Mouse (Mus musculus) hindbrain, embryonic 15.5 days (tissue): ENCODE data around the gene Ell3. TPM values are rescaled to one million over a fixed set of nuclear protein-coding genes. Genes with fewer than 3 reads are reported as not detected.

Experiments
- ATAC-seq: fragments of 200-750 bp; cut with Nextera tagmentation; 2 replicates; pipeline ENCODE4 v1.8.0; 2017; ENCODE audit warnings: low read depth, moderate number of reproducible peaks, moderate TSS enrichment; ENCODE audit not compliant: low FRiP score
- H3K27ac ChIP-seq: fragments of 300-500 bp; sonication (generic); replicated peaks from 2 replicates; pipeline ENCODE4 v1.5.1; 2015; ENCODE audit warnings: mild to moderate bottlenecking, inconsistent platforms
- H3K27me3 ChIP-seq: fragments of 300-500 bp; sonication (generic); 2 replicates; pipeline ENCODE4 v1.6.1; 2015; ENCODE audit warnings: control low read depth, inconsistent platforms
- H3K36me3 ChIP-seq: fragments of 300-500 bp; sonication (generic); 2 replicates; pipeline ENCODE4 v1.6.1; 2015; ENCODE audit warnings: control low read depth, inconsistent platforms
- H3K4me1 ChIP-seq: fragments of 300-500 bp; sonication (generic); replicated peaks from 2 replicates; pipeline ENCODE4 v1.6.1; 2015; ENCODE audit warnings: control low read depth, inconsistent platforms
- H3K4me2 ChIP-seq: fragments of 300-500 bp; sonication (generic); 2 replicates; pipeline ENCODE4 v1.6.1; 2015; ENCODE audit warnings: moderate library complexity, mild to moderate bottlenecking, inconsistent platforms
- H3K4me3 ChIP-seq: fragments of 300-500 bp; sonication (generic); 2 replicates; pipeline ENCODE4 v1.5.1; 2015; ENCODE audit warnings: mild to moderate bottlenecking, inconsistent platforms
- H3K9ac ChIP-seq: fragments of 300-500 bp; sonication (generic); 2 replicates; pipeline ENCODE4 v1.6.1; 2015; ENCODE audit warnings: inconsistent platforms
- H3K9me3 ChIP-seq: fragments of 300-500 bp; sonication (generic); 2 replicates; pipeline ENCODE4 v1.6.1; 2016; ENCODE audit warnings: control low read depth, inconsistent platforms
- WGBS: fragments of 180-500 bp; shearing (Covaris S2); methylation state at CpG from one replicate; pipeline ENCODE4 v1.1.7; 2015; 5-methylcytosine and 5-hydroxymethylcytosine counted together
- microRNA-seq: library from miRNA; unstranded; fragments of <30 nt; microRNA quantifications from one replicate; pipeline ENCODE4, GENCODE M21; 2016
- polyA plus RNA-seq: library from polyadenylated mRNA; unstranded; fragments of >200 nt; fragmentation: Nextera tagmentation; extraction: Ambion mirVana; gene quantifications from 2 replicates; pipeline ENCODE4 v1.2.1, GENCODE M21; 2015

The Ell3 gene
- polyA plus RNA-seq, 1 experiment from 2014 or later: 2.2 TPM

DNA sequence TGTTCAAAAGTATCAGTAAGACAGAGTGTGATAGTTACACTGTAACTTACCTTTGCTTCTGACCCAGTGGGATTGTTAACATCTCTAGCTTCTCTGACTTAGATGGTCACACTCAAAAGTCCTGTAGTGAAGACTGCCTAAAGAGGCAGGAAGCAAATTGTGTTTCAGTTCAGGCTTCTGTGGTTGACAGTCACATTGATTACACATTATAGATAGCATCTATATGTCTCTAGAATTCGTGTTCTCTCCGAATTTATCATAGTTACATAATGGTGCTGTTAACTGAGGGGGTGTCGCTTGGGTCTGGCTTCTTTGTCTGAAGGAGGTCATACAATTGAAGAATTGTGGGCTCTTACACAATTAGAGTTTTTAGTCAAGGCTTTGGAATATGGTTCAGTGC is 29.0 kb downstream of the Ell3 start:
- peak overlapping the region; percentile 70 for H3K4me2 ChIP-seq
- H3K27ac ChIP-seq: no peak overlapping the region
- H3K9ac ChIP-seq: peak overlapping the region; percentile 96
- WGBS: 39% methylated on average over 3 of the region's 3 CpGs
- peaks cover 25% of the 10 kb centered on the region; the same call in 1 of the 2 replicates for H3K36me3 ChIP-seq
- H3K4me1 ChIP-seq: peaks cover 51% of the 10 kb centered on the region
- peak overlapping the region; percentile 96 for H3K4me3 ChIP-seq
- H3K9me3 ChIP-seq: no peaks in the 10 kb centered on the region
- no peak for ATAC-seq
- H3K27me3 ChIP-seq: no peaks in the 10 kb centered on the region

DNA sequence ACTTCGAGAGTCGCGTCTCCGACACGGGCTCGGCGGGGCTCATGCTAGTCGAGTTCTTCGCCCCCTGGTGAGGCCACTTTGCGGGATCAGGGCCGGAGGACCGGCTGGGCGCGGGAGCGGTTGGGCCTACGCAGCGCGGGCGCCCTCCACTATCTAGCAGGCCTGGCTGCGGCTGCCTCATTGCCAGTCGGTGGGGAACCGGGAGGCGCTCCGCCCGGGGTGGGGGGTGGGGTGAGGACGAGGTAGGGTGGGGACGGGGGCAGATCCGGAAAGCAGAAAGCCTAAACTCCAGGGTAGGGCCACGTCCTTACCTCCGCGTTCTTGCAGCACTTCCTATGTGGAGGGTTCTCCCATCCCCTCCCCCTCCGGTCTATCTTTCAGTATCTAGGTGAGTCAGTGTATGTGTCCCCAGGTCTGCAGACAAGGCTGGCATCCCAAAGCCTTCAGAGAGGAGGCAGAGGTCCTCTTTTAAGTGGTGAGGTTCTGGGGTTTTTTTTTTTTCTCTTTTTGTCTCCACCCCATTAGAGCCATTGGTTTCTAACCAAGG is 29.9 kb downstream of the Ell3 start:
- WGBS: under 1% methylated on average over 32 of the region's 32 CpGs
- no peaks in the 10 kb centered on the region for H3K27me3 ChIP-seq
- H3K36me3 ChIP-seq: peaks cover 20% of the 10 kb centered on the region; the same call in 1 of the 2 replicates
- peak overlapping the region; percentile 70 for H3K4me2 ChIP-seq
- peak overlapping the region; percentile 96 for H3K4me3 ChIP-seq
- peak overlapping the region; percentile 96 for H3K9ac ChIP-seq
- H3K9me3 ChIP-seq: no peaks in the 10 kb centered on the region
- peak overlapping the region; percentile 97 for H3K27ac ChIP-seq
- H3K4me1 ChIP-seq: peaks cover 51% of the 10 kb centered on the region
- ATAC-seq: peak; percentile 40

DNA sequence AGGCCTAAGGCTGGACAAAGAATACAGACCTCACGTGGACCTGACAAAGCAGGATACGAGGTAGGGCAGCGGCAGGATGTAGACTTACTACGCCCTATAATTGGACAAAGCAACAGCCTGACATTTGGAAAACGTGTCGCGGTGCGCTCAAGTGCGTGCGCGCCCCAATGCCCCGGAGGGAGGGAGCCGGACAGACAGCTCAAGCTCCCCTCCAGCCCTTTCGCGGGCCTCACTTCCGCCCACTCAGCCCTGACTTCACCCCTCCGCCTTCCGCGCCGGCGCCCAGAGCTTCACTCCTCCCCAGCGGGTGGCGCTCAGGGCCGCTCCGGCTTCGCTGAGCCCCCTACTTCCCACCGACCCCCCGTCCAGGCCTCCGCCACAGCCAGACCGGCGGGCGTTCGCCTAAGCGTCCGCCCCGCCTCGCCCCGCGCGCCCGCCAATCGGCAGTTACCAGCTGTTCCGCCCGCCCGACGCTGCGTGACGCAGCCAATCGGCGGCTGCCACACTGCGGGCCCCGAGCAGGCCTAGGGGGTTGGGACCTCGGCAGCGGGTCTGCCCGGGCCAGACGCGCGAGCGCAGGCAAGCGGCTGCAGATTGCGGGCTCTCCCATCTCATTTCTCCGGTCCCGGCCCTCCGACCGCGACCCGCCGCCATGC is 30.6 kb downstream of the Ell3 start, which contains the start of the genes Pdia3 and Catsper2:
Gene Pdia3, plus strand, starts transcription at position 389 of the 656 bp plus-strand sequence.
Gene Catsper2, minus strand, starts transcription at position 406 of the 656 bp plus-strand sequence.
- H3K4me2 ChIP-seq: peak within 1 kb of the TSS; percentile 70
- peak within 1 kb of the TSS; percentile 96 for H3K9ac ChIP-seq
- ATAC-seq: peak; percentile 99
- WGBS: under 1% methylated on average over 63 of the region's 68 CpGs
- H3K4me3 ChIP-seq: peak within 1 kb of the TSS; percentile 96
- peaks cover 46% of the 10 kb centered on the region for H3K4me1 ChIP-seq
- no peaks in the 10 kb centered on the region for H3K27me3 ChIP-seq
- H3K9me3 ChIP-seq: no peaks in the 10 kb centered on the region
- H3K27ac ChIP-seq: peak within 1 kb of the TSS; percentile 97
- peaks cover 13% of the 10 kb centered on the region; the same call in 1 of the 2 replicates for H3K36me3 ChIP-seq

DNA sequence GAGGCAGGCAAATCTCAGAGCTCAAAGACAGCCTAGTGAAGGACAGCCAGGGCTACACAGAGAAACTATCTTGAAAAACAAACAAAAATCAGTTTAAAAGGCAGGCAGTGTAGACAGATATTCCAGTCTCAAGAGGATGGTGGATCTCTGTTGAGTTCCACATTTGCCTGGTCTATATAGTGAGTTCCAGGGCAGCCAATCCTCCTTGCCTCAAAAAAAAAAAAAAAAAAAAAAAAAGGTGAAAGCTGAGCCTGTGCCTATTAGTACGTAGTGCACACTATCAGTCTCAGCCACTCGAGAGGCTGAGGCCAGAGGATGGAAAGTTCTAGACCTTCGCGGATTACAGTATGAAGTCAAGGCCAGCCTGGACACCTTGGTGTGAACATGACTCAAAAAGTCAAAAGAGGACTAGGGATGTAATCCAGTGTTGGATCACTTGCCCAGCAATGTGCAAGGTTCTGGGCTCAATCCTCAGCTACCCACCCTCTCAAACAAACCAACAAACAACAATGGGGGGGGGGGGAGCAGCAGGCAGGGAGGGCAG is 31.2 kb downstream of the Ell3 start:
- H3K4me3 ChIP-seq: peak overlapping the region; percentile 96
- H3K36me3 ChIP-seq: 0 out of 2 replicates have a peak, but pooled peaks cover 8% of the 10 kb centered on the region
- no peaks in the 10 kb centered on the region for H3K27me3 ChIP-seq
- peak overlapping the region; percentile 72 for H3K9ac ChIP-seq
- H3K9me3 ChIP-seq: no peaks in the 10 kb centered on the region
- no peak; the same call in 1 of the 2 replicates for ATAC-seq
- H3K27ac ChIP-seq: peak overlapping the region; percentile 97
- H3K4me1 ChIP-seq: peaks cover 46% of the 10 kb centered on the region
- WGBS: 14% methylated on average over 4 of the region's 4 CpGs
- H3K4me2 ChIP-seq: peak overlapping the region; percentile 70

DNA sequence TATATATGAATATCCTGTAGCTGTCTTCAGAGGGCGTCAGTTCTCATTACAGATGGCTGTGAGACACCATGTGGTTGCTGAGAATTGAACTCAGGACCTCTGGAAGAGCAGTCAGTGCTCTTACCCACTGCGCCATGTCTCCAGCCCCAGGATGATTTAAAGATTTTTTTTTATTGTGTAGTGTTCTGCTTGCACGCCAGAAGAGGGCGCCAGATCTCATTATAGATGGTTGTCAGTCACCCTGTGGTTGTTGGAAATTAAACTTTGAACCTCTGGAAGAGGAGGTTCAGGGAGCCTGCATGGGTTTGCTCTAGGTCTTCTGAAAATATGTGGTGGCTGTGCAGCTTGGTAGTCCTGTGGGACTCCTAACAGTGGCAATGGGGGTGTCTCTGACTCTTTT is 35.9 kb downstream of the Ell3 start:
- 36% methylated on average over 4 of the region's 4 CpGs for WGBS
- H3K9me3 ChIP-seq: no peaks in the 10 kb centered on the region
- no peaks in the 10 kb centered on the region for H3K27me3 ChIP-seq
- no peak overlapping the region for H3K27ac ChIP-seq
- no peaks in the 10 kb centered on the region for H3K36me3 ChIP-seq
- no peak for ATAC-seq
- H3K9ac ChIP-seq: no peak overlapping the region
- no peak overlapping the region for H3K4me3 ChIP-seq
- H3K4me1 ChIP-seq: peaks cover 14% of the 10 kb centered on the region
- H3K4me2 ChIP-seq: no peak overlapping the region

DNA sequence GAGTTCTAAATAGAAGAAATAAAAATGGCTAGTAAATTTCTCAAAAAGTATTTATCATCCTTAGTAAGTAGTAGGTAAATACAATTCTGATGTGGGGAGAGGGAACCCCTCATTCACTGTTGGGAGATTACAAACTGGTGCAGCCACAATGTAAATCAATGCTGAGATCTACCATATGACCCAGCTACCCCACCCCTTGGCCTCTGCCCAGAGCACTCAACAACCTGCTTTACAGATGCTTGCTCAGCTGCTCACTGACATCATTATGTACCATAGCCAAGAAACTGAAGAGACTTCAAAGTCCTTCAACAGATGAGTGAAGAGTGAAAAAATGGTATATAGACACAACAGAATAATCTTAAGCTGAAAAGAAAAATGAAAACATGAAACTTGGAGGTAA is 40.8 kb downstream of the Ell3 start:
- ATAC-seq: no peak
- Histone ChIP-seq H3K9ac (no peak overlapping the region), H3K27me3 (no peaks in the 10 kb centered on the region), H3K36me3 (no peaks in the 10 kb centered on the region), H3K9me3 (no peaks in the 10 kb centered on the region), H3K27ac (no peak overlapping the region), H3K4me2 (no peak overlapping the region), H3K4me1 (no peaks in the 10 kb centered on the region), H3K4me3 (no peak overlapping the region)

DNA sequence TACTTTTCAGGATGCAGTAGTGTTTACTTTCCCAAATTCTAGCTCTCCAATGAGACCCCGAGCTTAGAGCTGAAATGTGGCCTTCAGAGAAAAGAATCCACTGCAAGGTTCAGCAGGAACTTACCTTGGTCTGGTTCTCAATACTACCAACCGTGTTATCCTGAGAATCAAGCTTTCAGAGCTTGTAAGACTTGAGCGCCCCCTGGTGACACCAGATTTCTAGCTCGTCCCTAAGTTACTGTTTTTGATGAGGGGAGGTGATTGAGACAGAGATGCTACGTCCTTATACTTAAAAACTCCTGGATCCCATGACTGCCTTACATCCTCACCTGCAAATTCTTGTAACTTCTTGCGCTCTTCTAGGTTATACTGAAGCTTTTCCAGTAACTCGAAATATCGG is 47.5 kb downstream of the Ell3 start:
- 0 out of 2 replicates have a peak, but pooled peaks have one; percentile 56 for ATAC-seq
- H3K4me1 ChIP-seq: no peaks in the 10 kb centered on the region
- no peaks in the 10 kb centered on the region for H3K9me3 ChIP-seq
- no peaks in the 10 kb centered on the region for H3K36me3 ChIP-seq
- 13% methylated on average over 8 of the region's 8 CpGs for WGBS
- no peak overlapping the region for H3K4me3 ChIP-seq
- no peak overlapping the region for H3K9ac ChIP-seq
- no peak overlapping the region for H3K27ac ChIP-seq
- no peaks in the 10 kb centered on the region for H3K27me3 ChIP-seq
- H3K4me2 ChIP-seq: no peak overlapping the region

Small RNAs within 50 kb of the gene (microRNA-seq; reads per million reads assigned to microRNA genes)
- gene Gm22953: not detected

Other genes with a start within 250 kb of the Ell3 start
- 148 and 171 TPM in 2 replicates for gene Trp53bp1, start 172.9 kb downstream of the Ell3 start, polyA plus RNA-seq
- 31.2 and 46.4 TPM in 2 replicates for gene Map1a, start 154.7 kb downstream of the Ell3 start, polyA plus RNA-seq
- 19.8 and 21.3 TPM in 2 replicates for gene Ppip5k1, start 88.9 kb downstream of the Ell3 start, polyA plus RNA-seq
- 99.5 and 107 TPM in 2 replicates for gene Ckmt1, start 86.6 kb downstream of the Ell3 start, polyA plus RNA-seq
- 0.04 and 0.17 TPM in 2 replicates for gene Strc, start 57.1 kb downstream of the Ell3 start, polyA plus RNA-seq
- 377 and 390 TPM in 2 replicates for gene Pdia3, start 30.5 kb downstream of the Ell3 start, polyA plus RNA-seq
- gene Catsper2, start 30.5 kb downstream of the Ell3 start, polyA plus RNA-seq: 5.3 and 6.2 TPM in 2 replicates
- gene Serf2, start 4.9 kb upstream of the Ell3 start, polyA plus RNA-seq: 281 and 313 TPM in 2 replicates
- gene Hypk, start 9.0 kb upstream of the Ell3 start, polyA plus RNA-seq: 110 and 112 TPM in 2 replicates
- 0.73 and 1.3 TPM in 2 replicates for gene Serinc4, start 12.5 kb upstream of the Ell3 start, polyA plus RNA-seq
- gene Mfap1b, start 29.8 kb upstream of the Ell3 start, polyA plus RNA-seq: 68.0 and 70.6 TPM in 2 replicates
- 29.2 and 30.1 TPM in 2 replicates for gene Mfap1a, start 62.4 kb upstream of the Ell3 start, polyA plus RNA-seq
- 3.9 and 4.9 TPM in 2 replicates for gene Wdr76, start 62.4 kb upstream of the Ell3 start, polyA plus RNA-seq